Mouse (Mus musculus): ENCODE results near the gene Apol10a. TPM values are rescaled to one million over a fixed set of nuclear protein-coding genes. Genes with fewer than 3 reads are reported as not detected.
"Not testable (repeated sequence)": the region's sequence is repeated elsewhere in the genome, so short reads cannot be mapped to it uniquely, and the experiment has no call there.

Gene Apol10a
- total and polyA plus RNA-seq, 2 experiments from 2014 or later = 0.10 TPM; not detected in 1

DNA sequence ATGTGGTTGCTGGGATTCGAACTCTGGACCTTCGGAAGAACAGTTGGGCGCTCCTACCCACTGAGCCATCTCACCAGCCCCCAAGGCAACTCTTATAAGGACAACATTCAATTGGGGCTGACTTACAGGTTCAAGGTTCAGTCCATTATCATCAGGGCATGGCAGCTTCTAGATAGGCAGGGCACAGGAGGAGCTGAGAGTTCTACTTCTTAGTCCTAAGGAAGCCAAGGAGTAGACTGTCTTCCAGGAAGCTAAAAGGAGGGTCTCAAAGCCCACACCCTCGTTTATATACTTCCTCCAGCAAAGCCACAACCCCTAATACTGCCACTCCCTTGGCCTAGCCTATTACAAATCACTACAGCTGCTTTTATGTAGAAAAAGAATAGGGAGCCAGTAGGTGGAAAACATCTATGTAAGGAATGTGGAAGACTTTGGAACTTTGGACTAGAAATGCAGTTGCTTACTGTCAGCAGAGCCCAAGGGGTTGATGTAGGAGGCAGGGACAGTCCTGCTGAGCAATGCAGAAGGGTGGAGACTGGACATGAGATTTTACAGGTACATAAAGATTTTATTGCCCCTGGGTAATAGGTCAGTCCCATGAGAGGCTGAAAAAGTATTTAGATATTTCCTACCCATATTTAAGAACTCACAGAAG, 5.4 kb downstream of the Apol10a start:
- 73% methylated on average over 4 of the region's 4 CpGs for WGBS
- no peak overlapping the region for H3K4me3 ChIP-seq (ENCODE audit: low read length)

GRCm38 (mm10) chr15:77493181-77493580, 16.3 kb downstream of the Apol10a start:
- not testable (repeated sequence) for H3K4me2 ChIP-seq (ENCODE audit: low read depth, low read length); DNase-seq (ENCODE audit: low spot score); H3K36me3 ChIP-seq (ENCODE audit: insufficient read depth, low read length); H3K4me3 ChIP-seq (ENCODE audit: low read length); H3K27me3 ChIP-seq (ENCODE audit: insufficient read depth, low read length); H3K9me3 ChIP-seq (ENCODE audit: low read length); H3K4me1 ChIP-seq (ENCODE audit: insufficient read depth, low read length); ATAC-seq; H3K27ac ChIP-seq; H3K9ac ChIP-seq (replicated peaks; ENCODE audit: low read length)
- whole genome bisulfite sequencing = no CpG with 5 or more reads among the region's 1 CpGs

More for the DNA sequence above, 5.4 kb downstream of the Apol10a start:
- Histone ChIP-seq H3K27me3 (ENCODE audit: insufficient read depth, low read length) (no peaks in the 10 kb centered on the region), H3K9ac (replicated peaks; ENCODE audit: low read length) (no peak overlapping the region), H3K4me1 (ENCODE audit: insufficient read depth, low read length) (no peaks in the 10 kb centered on the region), H3K36me3 (ENCODE audit: insufficient read depth, low read length) (no peaks in the 10 kb centered on the region), H3K27ac (no peak overlapping the region), H3K4me2 (ENCODE audit: low read depth, low read length) (no peak overlapping the region), H3K9me3 (ENCODE audit: low read length) (no peaks in the 10 kb centered on the region)
- no peak for DNase-seq (ENCODE audit: low spot score)
- no peak for ATAC-seq
- no peak for TF ChIP-seq CTCF (IDR thresholded peaks at IDR 0.05; ENCODE audit: low read depth)

- not testable (repeated sequence) for H3K9ac ChIP-seq (replicated peaks; ENCODE audit: low read length); H3K4me2 ChIP-seq (ENCODE audit: low read depth, low read length); H3K9me3 ChIP-seq (ENCODE audit: low read length); DNase-seq (ENCODE audit: low spot score); ATAC-seq; H3K4me1 ChIP-seq (ENCODE audit: insufficient read depth, low read length); H3K27ac ChIP-seq; H3K27me3 ChIP-seq (ENCODE audit: insufficient read depth, low read length); H3K36me3 ChIP-seq (ENCODE audit: insufficient read depth, low read length); H3K4me3 ChIP-seq (ENCODE audit: low read length)
- WGBS = 55% methylated on average over 1 of the region's 1 CpGs
Measured at GRCm38 (mm10) chr15:77494694-77495093, 17.8 kb downstream of the Apol10a start.

- not testable (repeated sequence) for H3K27me3 ChIP-seq (ENCODE audit: insufficient read depth, low read length); ATAC-seq; H3K9me3 ChIP-seq (ENCODE audit: low read length); DNase-seq (ENCODE audit: low spot score); H3K4me1 ChIP-seq (ENCODE audit: insufficient read depth, low read length); H3K4me3 ChIP-seq (ENCODE audit: low read length); H3K27ac ChIP-seq; H3K4me2 ChIP-seq (ENCODE audit: low read depth, low read length); H3K9ac ChIP-seq (replicated peaks; ENCODE audit: low read length); H3K36me3 ChIP-seq (ENCODE audit: insufficient read depth, low read length)
Measured at GRCm38 (mm10) chr15:77507966-77508365, 31.1 kb downstream of the Apol10a start, which contains the start of gene Apol11a. Apol11a (plus strand) TSS chr15:77508271.

- not testable (repeated sequence) for H3K4me1 ChIP-seq (ENCODE audit: insufficient read depth, low read length); H3K36me3 ChIP-seq (ENCODE audit: insufficient read depth, low read length); H3K27ac ChIP-seq; H3K4me3 ChIP-seq (ENCODE audit: low read length); H3K4me2 ChIP-seq (ENCODE audit: low read depth, low read length); ATAC-seq; H3K9ac ChIP-seq (replicated peaks; ENCODE audit: low read length); H3K9me3 ChIP-seq (ENCODE audit: low read length); DNase-seq (ENCODE audit: low spot score); H3K27me3 ChIP-seq (ENCODE audit: insufficient read depth, low read length)
- 71% methylated on average over 4 of the region's 4 CpGs for WGBS
Measured at GRCm38 (mm10) chr15:77520596-77520995, 43.7 kb downstream of the Apol10a start.

- not testable (repeated sequence) for H3K4me2 ChIP-seq (ENCODE audit: low read depth, low read length); H3K9ac ChIP-seq (replicated peaks; ENCODE audit: low read length); H3K27me3 ChIP-seq (ENCODE audit: insufficient read depth, low read length); H3K36me3 ChIP-seq (ENCODE audit: insufficient read depth, low read length); H3K4me3 ChIP-seq (ENCODE audit: low read length); H3K9me3 ChIP-seq (ENCODE audit: low read length); H3K4me1 ChIP-seq (ENCODE audit: insufficient read depth, low read length); H3K27ac ChIP-seq
- DNase-seq (ENCODE audit: low spot score) (peak; percentile 74), ATAC-seq (peak; percentile 64; the same call in 1 of the 2 replicates)
- peak; percentile 68 for TF ChIP-seq CTCF (IDR thresholded peaks at IDR 0.05; ENCODE audit: low read depth)
- 15% methylated on average over 6 of the region's 6 CpGs for WGBS
Measured at GRCm38 (mm10) chr15:77523186-77523843, 46.5 kb downstream of the Apol10a start.

DNA sequence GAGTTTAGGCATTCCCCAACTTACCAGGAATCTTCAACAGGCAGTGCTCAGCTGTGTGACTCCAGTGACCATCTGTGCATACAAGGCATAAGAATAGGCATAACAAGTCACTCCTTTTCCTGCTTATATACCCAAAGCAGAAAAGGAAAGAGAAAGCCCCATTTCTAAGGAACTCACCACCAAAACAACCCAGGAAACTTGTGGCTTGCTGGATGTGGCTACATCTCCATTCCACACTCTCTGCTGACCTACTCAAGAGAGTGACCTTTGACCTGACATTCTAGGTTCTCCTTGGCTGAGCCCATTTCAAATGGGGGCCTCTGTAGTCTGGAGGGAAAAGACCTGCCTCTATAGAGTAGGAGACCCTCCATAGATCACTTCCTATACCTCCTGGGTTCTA, 56.4 kb downstream of the Apol10a start, which contains the start of gene Apol7c:
TSS of gene Apol7c (minus strand) at position 101 of the 400 bp plus-strand sequence.
- Histone ChIP-seq H3K4me1 (ENCODE audit: insufficient read depth, low read length) (no peaks in the 10 kb centered on the region), H3K9me3 (ENCODE audit: low read length) (no peaks in the 10 kb centered on the region), H3K27ac (no peak within 1 kb of the TSS), H3K36me3 (ENCODE audit: insufficient read depth, low read length) (no peaks in the 10 kb centered on the region), H3K9ac (replicated peaks; ENCODE audit: low read length) (no peak within 1 kb of the TSS), H3K4me3 (ENCODE audit: low read length) (no peak within 1 kb of the TSS), H3K27me3 (ENCODE audit: insufficient read depth, low read length) (no peaks in the 10 kb centered on the region), H3K4me2 (ENCODE audit: low read depth, low read length) (no peak within 1 kb of the TSS)
- ATAC-seq = no peak
- TF ChIP-seq CTCF (IDR thresholded peaks at IDR 0.05; ENCODE audit: low read depth) = no peak
- no peak for DNase-seq (ENCODE audit: low spot score)

DNA sequence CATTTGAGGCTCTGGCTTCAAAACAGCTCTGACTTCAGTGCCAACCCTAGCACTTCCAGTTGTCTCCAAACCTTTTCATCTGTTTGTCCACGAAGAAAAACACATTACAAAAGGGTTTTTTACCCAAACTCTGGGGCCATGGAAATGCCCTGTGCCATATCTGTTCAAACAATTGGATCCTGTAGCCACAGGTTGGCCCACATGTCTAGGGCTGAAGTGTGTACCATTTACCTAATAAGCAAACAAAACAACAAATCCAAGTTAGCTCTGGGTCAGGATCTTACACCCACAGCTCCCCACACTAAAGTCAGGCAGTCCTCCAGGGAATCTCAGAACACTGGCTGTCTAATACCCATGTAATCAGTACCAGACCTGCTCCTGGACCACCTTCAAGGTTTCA, 62.4 kb downstream of the Apol10a start:
- not testable (repeated sequence) for H3K27ac ChIP-seq; DNase-seq (ENCODE audit: low spot score); ATAC-seq; H3K9me3 ChIP-seq (ENCODE audit: low read length); H3K27me3 ChIP-seq (ENCODE audit: insufficient read depth, low read length); H3K4me1 ChIP-seq (ENCODE audit: insufficient read depth, low read length); H3K9ac ChIP-seq (replicated peaks; ENCODE audit: low read length); H3K4me3 ChIP-seq (ENCODE audit: low read length); H3K4me2 ChIP-seq (ENCODE audit: low read depth, low read length); H3K36me3 ChIP-seq (ENCODE audit: insufficient read depth, low read length)
- 35% methylated on average over 1 of the region's 1 CpGs for WGBS

Data from hindbrain, postnatal 0 days (tissue).